Mouse (Mus musculus): ENCODE results near the gene Jag2.

DNA sequence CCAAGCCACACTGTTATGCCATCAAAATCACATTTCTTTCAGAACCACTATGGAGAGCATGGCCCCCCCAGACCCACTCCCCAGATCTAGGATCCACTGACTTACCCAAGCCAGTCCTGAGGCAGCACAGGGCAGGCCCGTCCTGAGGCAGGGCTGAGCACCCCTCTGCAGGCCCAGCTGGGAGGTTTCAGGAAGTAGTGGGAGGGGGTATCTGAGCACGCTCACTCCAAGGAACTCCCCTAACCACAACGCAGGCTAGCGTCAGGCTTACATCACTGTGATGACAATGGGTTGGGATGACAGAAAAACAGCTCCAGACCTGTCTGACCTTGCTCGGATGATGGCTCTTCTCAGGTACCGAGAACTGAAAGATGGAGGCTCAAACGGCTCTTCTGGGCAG is 68.8 kb downstream of the Jag2 start:
- TF ChIP-seq CTCF (conservative IDR thresholded peaks at IDR 0.05; ENCODE audit: low read length), result no peak
- no peak for TF ChIP-seq POU5F1 (IDR thresholded peaks at IDR 0.05; ENCODE audit: borderline replicate concordance, low read length)
- no peak for TF ChIP-seq NANOG (IDR thresholded peaks at IDR 0.05; ENCODE audit: borderline replicate concordance, low read length)

All from E14TG2a.4 (cell line).